Mouse (Mus musculus) limb, embryonic 13.5 days (tissue): ENCODE measurements around the gene Ptprg. TPM values are rescaled to one million over a fixed set of nuclear protein-coding genes. Genes with fewer than 3 reads are reported as not detected.

Experiments used
- ATAC-seq: fragments of 200-750 bp; cut with Nextera tagmentation; 2 replicates; pipeline ENCODE4 v1.8.0; 2017; ENCODE audit warnings: low read depth, moderate number of reproducible peaks, moderate TSS enrichment; ENCODE audit not compliant: low FRiP score
- H3K27ac ChIP-seq: fragments of 300-500 bp; sonication (generic); 2 replicates; pipeline ENCODE4 v1.5.1; 2015; ENCODE audit warnings: inconsistent platforms, mild to moderate bottlenecking, moderate library complexity
- H3K27me3 ChIP-seq: fragments of 300-500 bp; sonication (generic); 2 replicates; pipeline ENCODE4 v1.6.1; 2015; ENCODE audit warnings: mild to moderate bottlenecking, inconsistent platforms
- H3K36me3 ChIP-seq: fragments of 300-500 bp; sonication (generic); 2 replicates; pipeline ENCODE4 v1.6.1; 2015; ENCODE audit warnings: inconsistent platforms, mild to moderate bottlenecking, moderate library complexity
- H3K4me1 ChIP-seq: fragments of 300-500 bp; sonication (generic); 2 replicates; pipeline ENCODE4 v1.6.1; 2015; ENCODE audit warnings: inconsistent platforms
- H3K4me2 ChIP-seq: fragments of 300-500 bp; sonication (generic); replicated peaks from 2 replicates; pipeline ENCODE4 v1.6.1; 2015; ENCODE audit warnings: inconsistent platforms, mild to moderate bottlenecking, moderate library complexity
- H3K4me3 ChIP-seq: fragments of 300-500 bp; sonication (generic); 2 replicates; pipeline ENCODE4 v1.5.1; 2015; ENCODE audit warnings: moderate library complexity, mild to moderate bottlenecking, inconsistent platforms
- H3K9ac ChIP-seq: fragments of 300-500 bp; sonication (generic); 2 replicates; pipeline ENCODE4 v1.6.1; 2015; ENCODE audit warnings: mild to moderate bottlenecking, inconsistent platforms
- H3K9me3 ChIP-seq: fragments of 300-500 bp; sonication (generic); 2 replicates; pipeline ENCODE4 v1.6.1; 2016; ENCODE audit warnings: inconsistent platforms
- WGBS: fragments of 180-500 bp; shearing (Covaris S2); methylation state at CpG from one replicate; pipeline ENCODE4 v1.1.7; 2015; 5-methylcytosine and 5-hydroxymethylcytosine counted together
- polyA plus RNA-seq: library from polyadenylated mRNA; unstranded; fragments of >200 nt; fragmentation: Nextera tagmentation; extraction: Ambion mirVana; gene quantifications from 2 replicates; pipeline ENCODE4 v1.2.1, GENCODE M21; 2015

Ptprg gene
- polyA plus RNA-seq, 1 experiment from 2014 or later: 38.4 TPM

DNA sequence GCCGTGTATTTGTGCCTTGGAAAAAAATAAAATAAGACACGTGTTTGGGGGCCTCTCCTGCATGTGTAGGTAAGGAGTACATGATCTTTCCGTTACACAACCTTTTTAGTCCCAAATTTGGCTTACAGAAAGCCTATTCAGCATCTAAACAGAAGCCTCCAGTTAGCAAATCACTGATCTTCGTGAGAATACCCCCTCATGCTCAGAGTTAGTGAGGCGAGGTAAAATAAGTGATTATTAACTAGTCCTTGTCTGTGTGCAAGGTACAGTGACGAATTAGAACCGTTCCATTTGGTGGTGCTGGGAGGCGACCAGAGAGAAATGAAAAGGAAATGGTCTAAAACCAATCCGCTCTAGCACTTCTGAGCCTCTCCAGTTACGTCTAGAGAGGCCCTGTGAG, 648.9 kb downstream of the Ptprg start:
- Histone ChIP-seq H3K36me3 (0 out of 2 replicates have a peak, but pooled peaks cover 2% of the 10 kb centered on the region), H3K4me2 (no peak overlapping the region), H3K9ac (no peak overlapping the region), H3K4me1 (no peaks in the 10 kb centered on the region), H3K9me3 (no peaks in the 10 kb centered on the region), H3K4me3 (no peak overlapping the region), H3K27me3 (no peaks in the 10 kb centered on the region), H3K27ac (no peak overlapping the region)
- no peak for ATAC-seq
- WGBS: 74% methylated on average over 10 of the region's 10 CpGs

GRCm38 (mm10) chr14:12203081-12203480, 649.7 kb downstream of the Ptprg start:
- Histone ChIP-seq H3K4me1 (no peaks in the 10 kb centered on the region), H3K4me2 (no peak overlapping the region), H3K27me3 (no peaks in the 10 kb centered on the region), H3K9me3 (no peaks in the 10 kb centered on the region), H3K4me3 (no peak overlapping the region), H3K27ac (no peak overlapping the region), H3K36me3 (peaks cover 7% of the 10 kb centered on the region; the same call in 1 of the 2 replicates), H3K9ac (no peak overlapping the region)
- no peak for ATAC-seq
- WGBS: 87% methylated on average over 7 of the region's 7 CpGs

DNA sequence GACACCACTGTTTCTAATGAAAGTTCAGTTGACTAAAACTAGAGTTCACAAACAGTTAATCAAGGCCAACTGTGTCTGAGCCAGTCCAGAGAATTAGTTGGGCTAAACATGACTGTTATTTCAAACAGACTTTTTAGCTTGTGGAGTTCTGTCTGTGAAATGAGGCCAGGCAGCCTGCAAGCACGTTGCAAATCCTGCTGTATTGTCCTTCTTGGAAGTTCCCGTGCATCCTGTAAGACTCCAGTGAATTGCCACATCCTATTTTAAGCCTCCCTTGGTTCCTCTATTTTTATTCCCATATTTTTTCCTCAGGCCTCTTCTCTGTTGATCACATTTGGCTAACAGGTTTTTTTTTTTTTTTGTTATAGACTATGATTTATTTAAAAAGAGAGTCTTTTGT, 652.8 kb downstream of the Ptprg start:
- H3K9me3 ChIP-seq: 0 out of 2 replicates have a peak, but pooled peaks cover 3% of the 10 kb centered on the region
- H3K27ac ChIP-seq: no peak overlapping the region
- WGBS: 74% methylated on average over 2 of the region's 2 CpGs
- H3K36me3 ChIP-seq: peaks cover 21% of the 10 kb centered on the region
- H3K9ac ChIP-seq: no peak overlapping the region
- no peak for ATAC-seq
- no peaks in the 10 kb centered on the region for H3K4me1 ChIP-seq
- H3K4me2 ChIP-seq: no peak overlapping the region
- no peaks in the 10 kb centered on the region for H3K27me3 ChIP-seq
- H3K4me3 ChIP-seq: no peak overlapping the region

DNA sequence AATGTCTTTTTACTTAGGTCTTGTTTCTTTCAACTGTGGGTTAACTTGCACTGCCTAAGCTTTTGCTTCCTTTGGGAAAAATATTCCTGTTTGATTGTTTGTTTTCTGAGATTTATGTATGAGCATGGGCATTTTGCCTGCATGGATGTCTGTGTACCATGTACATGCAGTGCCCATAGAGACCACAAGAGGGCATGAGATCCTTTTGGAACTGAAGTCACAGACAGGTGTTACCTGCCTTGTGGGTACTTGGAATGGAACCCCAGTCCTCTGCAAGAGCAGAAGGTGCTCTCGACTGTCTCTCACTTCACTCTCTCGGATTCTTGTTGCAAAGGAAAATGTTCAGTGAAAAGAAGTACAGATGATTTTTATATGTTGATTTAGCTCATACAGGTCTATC, 655.2 kb downstream of the Ptprg start:
- Histone ChIP-seq H3K9me3 (0 out of 2 replicates have a peak, but pooled peaks cover 3% of the 10 kb centered on the region), H3K27me3 (no peaks in the 10 kb centered on the region), H3K36me3 (peaks cover 30% of the 10 kb centered on the region), H3K9ac (no peak overlapping the region), H3K4me2 (no peak overlapping the region), H3K27ac (no peak overlapping the region), H3K4me1 (no peaks in the 10 kb centered on the region), H3K4me3 (no peak overlapping the region)
- 83% methylated on average over 2 of the region's 2 CpGs for WGBS
- no peak for ATAC-seq

GRCm38 (mm10) chr14:12218544-12219150, 665.3 kb downstream of the Ptprg start:
- H3K27me3 ChIP-seq: no peaks in the 10 kb centered on the region
- 94% methylated on average over 16 of the region's 16 CpGs for WGBS
- H3K9ac ChIP-seq: no peak overlapping the region

GRCm38 (mm10) chr14:12219877-12220276, 666.5 kb downstream of the Ptprg start:
- Histone ChIP-seq H3K4me1 (0 out of 2 replicates have a peak, but pooled peaks cover 3% of the 10 kb centered on the region), H3K36me3 (peaks cover 25% of the 10 kb centered on the region), H3K4me2 (no peak overlapping the region), H3K4me3 (no peak overlapping the region), H3K9ac (no peak overlapping the region), H3K27me3 (no peaks in the 10 kb centered on the region), H3K9me3 (no peaks in the 10 kb centered on the region), H3K27ac (no peak overlapping the region)
- whole genome bisulfite sequencing: 44% methylated on average over 6 of the region's 6 CpGs
- no peak for ATAC-seq

More at GRCm38 (mm10) chr14:12218544-12219150, 665.3 kb downstream of the Ptprg start:
- ATAC-seq: no peak
- Histone ChIP-seq H3K36me3 (peaks cover 26% of the 10 kb centered on the region), H3K9me3 (no peaks in the 10 kb centered on the region), H3K27ac (no peak overlapping the region), H3K4me2 (no peak overlapping the region), H3K4me1 (0 out of 2 replicates have a peak, but pooled peaks cover 3% of the 10 kb centered on the region), H3K4me3 (no peak overlapping the region)

DNA sequence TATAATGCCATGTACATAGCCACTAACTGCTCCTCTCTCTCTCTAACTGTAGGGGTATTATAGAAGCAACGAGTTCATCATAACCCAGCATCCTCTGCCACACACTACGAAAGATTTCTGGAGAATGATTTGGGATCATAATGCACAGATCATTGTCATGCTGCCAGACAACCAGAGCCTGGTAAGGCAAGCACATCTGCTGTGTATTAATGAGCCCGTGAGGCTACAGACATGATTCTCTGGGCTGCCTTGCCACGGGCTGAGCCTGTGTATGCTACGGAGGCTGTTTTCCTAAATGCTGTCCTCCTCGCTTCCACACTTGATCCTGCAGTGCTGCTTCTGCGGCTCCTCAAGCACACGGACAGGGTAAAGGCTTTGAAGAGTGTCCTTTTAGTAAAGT, 667.2 kb downstream of the Ptprg start:
- Histone ChIP-seq H3K4me3 (no peak overlapping the region), H3K9me3 (no peaks in the 10 kb centered on the region), H3K9ac (no peak overlapping the region), H3K36me3 (peaks cover 24% of the 10 kb centered on the region), H3K4me2 (no peak overlapping the region), H3K27ac (no peak overlapping the region), H3K27me3 (no peaks in the 10 kb centered on the region), H3K4me1 (0 out of 2 replicates have a peak, but pooled peaks cover 3% of the 10 kb centered on the region)
- 49% methylated on average over 8 of the region's 8 CpGs for WGBS
- ATAC-seq: no peak

GRCm38 (mm10) chr14:12221571-12221970, 668.2 kb downstream of the Ptprg start:
- H3K4me2 ChIP-seq: no peak overlapping the region
- H3K4me3 ChIP-seq: no peak overlapping the region
- H3K27me3 ChIP-seq: no peaks in the 10 kb centered on the region
- WGBS: 78% methylated on average over 5 of the region's 5 CpGs
- H3K27ac ChIP-seq: no peak overlapping the region
- no peak overlapping the region for H3K9ac ChIP-seq
- H3K4me1 ChIP-seq: 0 out of 2 replicates have a peak, but pooled peaks cover 3% of the 10 kb centered on the region
- ATAC-seq: no peak
- H3K9me3 ChIP-seq: no peaks in the 10 kb centered on the region
- peaks cover 28% of the 10 kb centered on the region for H3K36me3 ChIP-seq

- H3K4me2 ChIP-seq: no peak overlapping the region
- H3K27me3 ChIP-seq: no peaks in the 10 kb centered on the region
- peaks cover 10% of the 10 kb centered on the region for H3K36me3 ChIP-seq
- no peak overlapping the region for H3K9ac ChIP-seq
- H3K4me1 ChIP-seq: no peaks in the 10 kb centered on the region
- no peaks in the 10 kb centered on the region for H3K9me3 ChIP-seq
- 68% methylated on average over 4 of the region's 4 CpGs for WGBS
- H3K4me3 ChIP-seq: no peak overlapping the region
- H3K27ac ChIP-seq: no peak overlapping the region
- ATAC-seq: no peak
Measured at GRCm38 (mm10) chr14:12243726-12244125, 690.4 kb downstream of the Ptprg start.

GRCm38 (mm10) chr14:12276031-12276430, 722.7 kb downstream of the Ptprg start:
- Histone ChIP-seq H3K4me3 (no peak overlapping the region), H3K27ac (no peak overlapping the region), H3K9me3 (no peaks in the 10 kb centered on the region), H3K4me2 (no peak overlapping the region), H3K27me3 (no peaks in the 10 kb centered on the region), H3K9ac (no peak overlapping the region), H3K36me3 (no peaks in the 10 kb centered on the region), H3K4me1 (no peaks in the 10 kb centered on the region)
- ATAC-seq: no peak
- WGBS: 66% methylated on average over 3 of the region's 3 CpGs

DNA sequence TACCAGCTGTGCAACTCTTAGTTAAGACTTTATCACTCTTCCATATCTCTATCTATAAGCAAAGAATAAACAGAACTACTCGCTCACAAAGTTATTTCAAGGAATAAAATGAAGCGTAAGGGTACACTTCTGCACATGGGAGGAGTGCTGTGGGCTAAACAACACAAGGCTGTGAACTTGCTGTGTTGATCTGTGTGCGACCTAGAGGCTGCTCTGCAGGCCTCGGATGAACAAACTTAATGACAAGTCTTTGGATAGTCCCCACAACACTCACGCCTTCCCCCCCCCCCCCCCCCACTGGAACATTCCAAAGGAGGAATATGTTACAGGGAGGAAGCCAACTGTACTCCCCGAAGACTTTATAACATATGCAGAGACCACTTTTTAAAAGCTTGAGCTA, 730.3 kb downstream of the Ptprg start, which contains the start of gene Gm49355:
Gene Gm49355, plus strand, starts transcription at position 336 of the 400 bp plus-strand sequence.
- H3K9ac ChIP-seq: peak within 1 kb of the TSS; percentile 89
- peak within 1 kb of the TSS; percentile 70 for H3K4me2 ChIP-seq
- H3K27me3 ChIP-seq: no peaks in the 10 kb centered on the region
- H3K9me3 ChIP-seq: no peaks in the 10 kb centered on the region
- H3K4me1 ChIP-seq: no peaks in the 10 kb centered on the region
- 0 out of 2 replicates have a peak, but pooled peaks cover 4% of the 10 kb centered on the region for H3K36me3 ChIP-seq
- H3K4me3 ChIP-seq: peak within 1 kb of the TSS; percentile 69
- peak; percentile 37; the same call in 1 of the 2 replicates for ATAC-seq
- WGBS: 84% methylated on average over 6 of the region's 6 CpGs
- peak within 1 kb of the TSS; percentile 96 for H3K27ac ChIP-seq

DNA sequence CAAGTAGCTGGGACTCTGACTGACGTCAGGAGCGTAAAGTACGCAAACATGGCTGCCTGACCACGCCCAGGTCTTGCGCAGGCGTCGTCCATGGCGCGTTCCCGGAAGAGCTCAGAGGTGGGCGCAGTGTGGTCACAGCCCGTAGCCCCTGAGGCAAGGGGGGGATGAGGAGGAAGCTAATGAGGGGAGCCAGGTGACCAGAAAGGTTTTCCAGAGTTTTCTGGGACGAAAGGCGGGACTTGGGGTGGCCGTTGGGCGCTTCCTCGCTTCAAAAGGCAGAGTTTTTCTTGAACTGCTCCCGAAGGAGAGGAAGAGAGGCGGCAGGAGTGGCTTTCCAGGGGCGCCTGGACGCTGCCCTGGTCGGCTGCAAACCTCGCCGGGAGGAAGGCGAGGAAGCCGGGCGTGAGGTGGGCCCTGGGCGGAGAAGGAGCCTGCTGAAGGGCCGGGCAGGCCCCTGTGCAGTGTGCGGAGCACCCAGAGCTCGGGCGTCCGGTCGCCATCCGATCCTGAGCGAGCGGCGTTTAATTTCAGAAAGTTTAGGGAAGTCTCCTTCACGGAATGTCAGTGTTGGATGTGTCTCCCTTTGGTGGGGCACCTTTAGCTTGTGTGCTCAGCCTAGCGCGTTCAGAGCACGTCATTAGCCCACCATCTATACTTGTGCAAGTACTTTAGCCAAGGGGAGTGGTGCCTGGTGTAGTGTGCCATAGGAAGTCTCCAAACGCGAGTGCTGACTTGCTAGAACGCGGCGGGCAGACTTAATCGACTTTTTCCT, 731.0 kb downstream of the Ptprg start, which contains the start of gene 3830406C13Rik:
Gene 3830406C13Rik, plus strand, starts transcription at position 33 of the 772 bp plus-strand sequence.
- no peaks in the 10 kb centered on the region for H3K9me3 ChIP-seq
- H3K4me2 ChIP-seq: peak within 1 kb of the TSS; percentile 70
- peak within 1 kb of the TSS; percentile 69 for H3K4me3 ChIP-seq
- ATAC-seq: peak; percentile 99
- no peaks in the 10 kb centered on the region for H3K27me3 ChIP-seq
- no peaks in the 10 kb centered on the region for H3K4me1 ChIP-seq
- peak within 1 kb of the TSS; percentile 89 for H3K9ac ChIP-seq
- under 1% methylated on average over 48 of the region's 48 CpGs for WGBS
- peak within 1 kb of the TSS; percentile 96 for H3K27ac ChIP-seq
- 0 out of 2 replicates have a peak, but pooled peaks cover 4% of the 10 kb centered on the region for H3K36me3 ChIP-seq
